Mouse (Mus musculus): ENCODE measurements around the gene Ten1.

Gene Ten1

DNA sequence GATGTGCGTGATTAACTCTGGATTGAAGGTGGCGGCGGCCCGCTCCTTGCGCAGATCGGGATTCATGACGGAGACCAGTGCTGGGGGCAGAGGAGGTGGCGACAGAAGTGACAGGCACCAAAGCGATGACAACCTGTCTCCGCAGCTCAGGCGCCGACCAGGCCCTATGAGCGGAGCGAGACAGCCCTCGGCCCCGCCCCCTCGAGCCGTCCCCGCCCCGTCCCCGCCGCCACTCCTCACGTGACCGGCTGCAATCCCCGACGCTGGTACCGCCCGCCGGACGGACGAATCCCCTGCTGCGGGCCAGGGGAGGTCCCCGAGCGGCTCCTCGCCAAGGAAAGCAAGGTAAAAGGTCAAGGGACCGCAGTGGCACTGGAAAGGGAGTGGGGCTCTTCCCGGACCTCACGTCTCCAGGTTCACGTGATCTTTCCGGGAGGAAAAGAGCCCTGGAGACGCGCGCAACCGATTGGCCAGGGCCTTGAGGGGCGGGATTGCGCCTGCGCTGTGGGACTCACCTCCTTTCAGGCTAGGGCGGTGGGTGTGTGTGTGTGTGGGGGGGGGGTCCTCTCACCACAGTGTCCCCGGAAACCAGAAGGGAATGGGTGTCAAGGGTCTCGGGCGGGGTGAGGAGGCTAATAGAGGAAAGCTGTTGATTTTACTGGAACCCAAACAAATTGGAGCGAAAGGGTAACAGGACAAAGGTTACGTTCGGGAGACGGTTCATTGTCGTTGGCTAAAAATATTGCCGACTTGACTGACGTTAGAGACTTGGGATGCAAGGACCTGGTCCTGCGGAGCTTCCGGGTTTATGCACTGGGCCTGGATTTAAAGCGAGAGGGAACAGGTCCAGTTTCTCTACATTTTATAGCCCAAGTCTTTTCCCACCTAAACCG, at the start of gene Ten1, which contains the start of gene Acox1:
Gene Ten1 (plus strand): TSS at position 217 of the 893 bp plus-strand sequence.
Gene Acox1 (minus strand): TSS at position 407 of the 893 bp plus-strand sequence.
- peak; percentile 97 for DNase-seq (ENCODE audit: low read depth, low spot score)

DNA sequence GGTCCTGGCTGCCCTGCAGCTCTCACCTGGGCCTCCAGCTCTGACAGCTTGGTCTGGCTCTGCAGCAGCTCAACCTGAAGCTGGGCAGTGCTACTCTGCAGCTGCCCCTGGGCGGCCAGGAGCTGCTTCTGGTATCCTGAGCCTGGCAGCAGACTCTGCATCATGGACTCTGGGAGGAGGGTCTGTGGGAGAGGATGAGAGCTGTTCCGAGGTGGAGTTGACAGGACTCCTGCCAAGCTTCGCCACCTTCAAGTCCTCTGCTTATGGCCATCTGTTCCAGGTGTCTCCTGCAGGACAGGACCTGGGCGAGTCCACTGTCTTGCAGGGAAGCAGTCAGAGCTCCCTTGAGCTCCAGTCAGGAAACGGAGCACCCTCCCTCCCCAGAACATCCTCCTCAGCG, 49.3 kb upstream of the Ten1 start:
- DNase-seq (ENCODE audit: low read depth, low spot score): peak; percentile 48

DNA sequence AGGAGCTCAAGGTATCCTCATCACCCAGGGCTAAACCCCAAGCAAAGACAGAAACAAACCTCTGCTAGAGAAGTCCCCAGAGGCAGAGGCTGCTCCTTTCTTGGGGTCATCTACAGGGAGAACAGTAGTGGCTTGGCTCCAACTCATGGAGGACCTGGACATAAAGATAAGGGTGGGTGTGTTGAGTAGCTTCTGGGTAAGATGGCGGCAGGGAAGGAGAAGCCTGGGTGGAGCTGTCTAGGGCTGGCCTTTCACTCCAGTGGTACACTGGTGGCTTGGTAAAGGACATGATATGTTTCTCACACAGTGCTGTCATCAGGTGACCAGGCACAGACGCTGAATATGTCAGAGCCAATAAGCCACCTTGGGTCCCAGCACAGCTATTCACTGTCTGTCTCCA, 47.7 kb upstream of the Ten1 start:
- no peak for DNase-seq (ENCODE audit: low read depth, low spot score)

DNA sequence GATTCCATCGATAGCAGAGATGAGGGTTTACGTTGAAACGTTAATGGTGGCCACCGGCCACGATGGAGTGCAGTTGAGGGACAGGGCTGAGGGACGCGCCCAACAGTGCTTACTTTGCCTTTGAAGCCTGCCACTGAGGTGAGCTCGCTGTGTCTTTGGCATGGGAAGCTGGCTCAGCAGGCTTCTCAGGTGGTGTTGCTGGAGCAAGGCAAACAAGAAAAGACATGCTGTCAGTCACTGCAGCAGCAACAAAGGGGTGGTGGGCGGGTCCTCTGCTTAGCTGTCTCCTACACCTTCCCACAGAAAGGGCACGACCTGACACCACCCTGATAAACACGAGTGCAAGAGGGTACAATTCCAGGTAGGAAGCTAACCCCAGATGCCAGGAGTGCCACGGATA, 37.3 kb upstream of the Ten1 start:
- DNase-seq (ENCODE audit: low read depth, low spot score): no peak

DNA sequence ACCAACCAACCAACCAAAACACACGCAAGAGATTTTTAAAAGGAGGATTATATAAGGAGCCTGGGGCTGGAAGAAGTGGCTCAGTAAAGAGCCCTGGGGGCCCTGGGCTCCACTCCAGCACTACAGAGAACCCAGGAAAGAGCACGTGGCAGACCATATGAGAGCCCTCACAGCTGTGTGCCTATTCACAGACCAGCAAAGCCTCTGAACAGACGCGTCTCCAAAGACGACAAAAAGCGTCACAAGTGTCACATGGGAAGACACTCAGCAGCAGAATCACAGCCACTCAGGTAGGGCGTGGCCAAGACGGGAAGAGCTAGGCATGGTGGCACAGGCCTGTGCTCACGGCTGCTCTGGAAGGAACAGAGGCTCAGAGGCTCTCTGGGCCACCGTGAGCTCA, 36.5 kb upstream of the Ten1 start:
- peak; percentile 87 for DNase-seq (ENCODE audit: low read depth, low spot score)

DNA sequence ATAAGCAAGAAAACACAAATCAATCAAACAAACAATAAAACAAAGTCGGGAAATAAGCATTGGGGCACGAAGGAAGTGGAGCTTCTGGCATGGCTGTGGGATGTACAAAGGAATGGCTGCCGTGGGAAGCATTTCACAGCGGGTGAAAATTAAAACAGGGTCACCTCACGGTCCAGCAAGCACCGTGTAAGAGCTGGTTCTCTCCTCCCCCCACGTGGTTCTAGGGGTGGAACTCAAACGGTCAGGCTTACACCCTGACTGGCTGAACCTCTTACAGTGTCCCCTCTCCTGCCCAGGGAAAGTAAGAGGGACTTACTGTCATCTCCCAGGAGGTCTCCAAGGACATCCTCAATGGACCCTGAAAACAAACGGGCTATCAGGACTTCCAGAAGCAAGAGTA, 35.7 kb upstream of the Ten1 start:
- no peak for DNase-seq (ENCODE audit: low read depth, low spot score)

DNA sequence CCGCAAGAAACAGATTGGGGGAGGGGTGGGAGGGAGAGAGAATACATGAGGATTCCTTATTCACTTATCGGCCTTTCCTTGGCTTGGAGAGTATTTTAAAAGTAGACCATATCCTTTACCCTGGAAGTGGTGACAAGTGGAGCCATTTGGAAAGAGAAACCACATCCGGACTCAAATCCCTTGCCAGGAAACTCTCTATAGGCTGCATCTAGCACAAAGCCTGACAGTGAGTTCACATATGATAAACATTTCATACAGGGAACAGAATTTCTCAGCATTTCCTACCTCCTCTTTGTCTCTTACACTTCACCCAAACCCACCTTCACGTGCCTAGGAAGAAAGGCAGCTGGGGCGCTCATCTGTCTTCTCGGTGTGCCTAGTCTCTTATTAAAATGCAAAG, 31.4 kb upstream of the Ten1 start:
- peak; percentile 30 for DNase-seq (ENCODE audit: low read depth, low spot score)

DNA sequence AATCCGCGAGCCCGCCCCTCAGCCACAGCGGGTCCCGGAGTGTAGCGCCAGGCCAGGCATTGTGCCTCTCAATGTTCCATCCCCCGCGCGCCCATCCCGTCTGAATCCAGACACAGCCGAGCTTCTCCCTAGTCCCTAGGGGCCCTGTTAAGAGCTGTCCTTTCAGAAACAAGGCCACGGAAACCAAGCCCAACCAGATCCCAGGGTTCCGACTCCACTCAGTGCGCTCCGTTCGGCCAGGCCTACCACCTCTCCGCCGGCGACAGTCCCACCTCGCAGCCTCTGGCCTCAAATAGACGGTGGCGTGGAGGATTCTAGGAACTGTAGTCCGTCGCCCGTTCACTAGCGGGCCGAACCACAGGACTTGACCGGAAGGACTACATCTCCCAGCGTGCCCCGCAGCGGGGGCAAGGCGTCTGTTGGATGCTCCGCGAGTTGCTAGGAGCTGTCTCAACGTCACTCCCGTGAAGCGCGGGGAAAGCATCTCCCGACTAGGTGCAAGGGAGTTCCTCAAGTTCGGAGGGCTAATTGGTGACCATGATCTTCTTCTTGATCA, 30.7 kb upstream of the Ten1 start, which contains the start of gene Fbf1:
Gene Fbf1 (minus strand): TSS at position 283 of the 556 bp plus-strand sequence.
- peak; percentile 99 for DNase-seq (ENCODE audit: low read depth, low spot score)

DNA sequence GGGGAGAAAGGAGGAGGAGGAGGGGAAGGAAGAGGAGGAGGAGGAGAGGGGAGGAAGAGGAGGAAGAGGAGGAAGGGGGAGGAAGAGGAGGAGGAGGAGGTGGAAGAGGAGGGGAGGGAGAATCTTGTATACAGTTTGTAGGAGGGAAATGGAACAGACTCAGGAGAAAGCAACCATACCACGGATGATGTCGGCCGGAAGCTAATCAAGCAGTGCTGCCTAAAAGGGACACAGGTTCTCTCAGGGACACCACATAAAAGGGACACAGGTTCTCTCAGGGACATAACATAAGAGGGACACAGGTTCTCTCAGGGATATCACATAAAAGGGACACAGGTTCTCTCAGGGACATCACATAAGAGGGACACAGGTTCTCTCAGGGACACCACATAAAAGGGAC, 29.4 kb upstream of the Ten1 start:
- DNase-seq (ENCODE audit: low read depth, low spot score): no peak

DNA sequence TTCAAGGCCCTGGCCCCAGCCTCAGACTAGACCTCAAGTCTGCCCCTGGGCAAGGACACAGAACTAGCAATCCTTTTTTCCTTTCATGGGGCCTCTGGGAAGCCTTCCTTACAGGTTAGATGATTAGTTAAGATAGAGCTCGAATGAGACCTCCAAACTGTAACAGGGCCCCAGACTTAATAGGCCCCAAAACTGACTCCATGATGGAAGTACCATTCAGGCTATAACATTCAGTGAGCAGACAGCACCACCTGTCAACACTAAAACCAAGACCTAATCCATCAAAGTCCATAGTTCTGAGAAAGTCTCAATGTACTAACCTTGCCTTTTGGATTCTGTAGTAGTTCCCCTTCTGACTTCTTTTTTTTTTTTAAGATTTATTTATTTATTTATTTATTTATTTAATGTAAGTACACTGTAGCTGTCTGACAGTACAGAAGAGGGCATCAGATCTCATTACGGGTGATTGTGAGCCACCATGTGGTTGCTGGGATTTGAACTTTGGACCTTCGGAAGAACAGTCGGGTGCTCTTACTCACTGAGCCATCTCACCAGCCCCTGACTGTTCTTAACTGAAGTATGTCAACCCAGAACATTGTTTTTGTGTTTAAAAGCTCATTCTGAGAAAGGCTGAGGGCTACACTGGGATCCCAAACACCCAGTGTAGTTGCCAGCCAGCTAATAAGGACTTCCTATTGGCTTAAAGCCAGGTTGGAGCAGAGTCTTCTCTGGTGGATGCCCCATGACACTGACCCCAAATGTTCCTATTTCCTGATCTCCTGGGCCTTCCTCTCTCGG, 28.5 kb upstream of the Ten1 start:
- DNase-seq (ENCODE audit: low read depth, low spot score): no peak

DNA sequence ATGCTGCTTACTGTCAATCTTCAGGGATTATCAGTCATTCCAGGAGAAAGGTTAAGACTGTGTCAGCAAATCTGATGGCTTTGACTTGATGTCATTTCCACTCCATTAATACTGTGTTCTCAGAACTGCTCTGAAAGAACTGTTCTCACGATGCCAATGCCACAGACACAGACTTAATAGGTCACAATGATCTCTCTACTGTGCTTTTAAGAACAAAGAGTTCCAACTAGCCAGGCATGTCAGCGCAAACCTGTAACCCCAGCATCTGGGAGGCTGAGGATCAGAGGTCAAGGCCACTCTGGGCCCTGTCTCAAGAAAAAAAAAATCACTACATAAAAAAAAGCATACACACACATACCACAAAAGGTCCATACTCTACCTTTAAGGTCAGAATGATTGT, 26.7 kb upstream of the Ten1 start:
- no peak for DNase-seq (ENCODE audit: low read depth, low spot score)

DNA sequence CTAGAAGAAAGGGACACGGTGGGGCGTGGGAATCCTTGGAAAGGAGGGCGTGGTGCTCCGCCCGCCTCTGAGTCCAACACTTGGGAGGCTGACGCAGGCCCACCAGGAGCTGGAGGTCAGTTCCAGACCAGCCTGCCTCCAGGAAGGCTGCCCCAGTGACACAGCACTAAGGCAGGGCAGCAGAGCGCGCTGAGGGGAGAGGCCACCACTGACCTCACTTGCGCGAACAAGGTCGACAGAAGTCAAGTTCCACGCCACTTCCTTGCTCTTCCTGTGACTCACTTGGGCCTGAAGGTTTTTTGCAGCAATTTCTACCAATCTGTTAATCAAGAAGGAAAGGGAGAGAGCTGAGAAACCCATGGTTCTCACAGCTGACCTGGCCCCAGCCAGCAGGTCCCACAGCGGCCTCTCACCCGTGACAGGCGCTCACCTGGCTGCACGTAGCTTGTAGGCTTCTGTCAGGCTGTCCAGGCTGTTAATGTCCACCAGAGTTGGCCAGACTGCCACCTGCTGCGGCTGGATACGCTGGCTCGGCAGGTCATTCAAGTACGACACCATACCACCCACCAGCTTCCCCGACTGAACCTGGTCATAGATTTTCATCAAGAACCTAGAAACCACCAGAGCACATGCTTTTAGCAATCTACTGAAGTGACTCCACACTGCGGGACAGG, 23.7 kb upstream of the Ten1 start:
- no peak for DNase-seq (ENCODE audit: low read depth, low spot score)

DNA sequence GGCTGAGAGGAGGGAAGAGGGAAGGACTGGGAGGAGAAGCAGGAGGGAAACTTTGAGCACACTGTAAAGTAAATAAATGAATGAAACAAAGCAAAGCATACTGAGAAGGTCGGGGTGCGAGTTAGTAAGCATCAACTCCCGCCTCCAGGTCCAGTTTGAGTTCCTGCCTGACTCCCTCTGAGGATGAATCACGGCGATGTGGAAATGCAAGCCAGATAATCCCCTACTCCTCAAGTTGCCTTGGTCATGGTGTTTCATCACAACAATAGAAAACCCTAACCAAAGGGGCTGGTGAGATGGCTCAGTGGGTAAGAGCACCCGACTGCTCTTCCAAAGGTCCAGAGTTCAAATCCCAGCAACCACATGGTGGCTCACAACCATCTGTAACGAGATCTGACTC, 22.6 kb upstream of the Ten1 start:
- DNase-seq (ENCODE audit: low read depth, low spot score): peak; percentile 43

DNA sequence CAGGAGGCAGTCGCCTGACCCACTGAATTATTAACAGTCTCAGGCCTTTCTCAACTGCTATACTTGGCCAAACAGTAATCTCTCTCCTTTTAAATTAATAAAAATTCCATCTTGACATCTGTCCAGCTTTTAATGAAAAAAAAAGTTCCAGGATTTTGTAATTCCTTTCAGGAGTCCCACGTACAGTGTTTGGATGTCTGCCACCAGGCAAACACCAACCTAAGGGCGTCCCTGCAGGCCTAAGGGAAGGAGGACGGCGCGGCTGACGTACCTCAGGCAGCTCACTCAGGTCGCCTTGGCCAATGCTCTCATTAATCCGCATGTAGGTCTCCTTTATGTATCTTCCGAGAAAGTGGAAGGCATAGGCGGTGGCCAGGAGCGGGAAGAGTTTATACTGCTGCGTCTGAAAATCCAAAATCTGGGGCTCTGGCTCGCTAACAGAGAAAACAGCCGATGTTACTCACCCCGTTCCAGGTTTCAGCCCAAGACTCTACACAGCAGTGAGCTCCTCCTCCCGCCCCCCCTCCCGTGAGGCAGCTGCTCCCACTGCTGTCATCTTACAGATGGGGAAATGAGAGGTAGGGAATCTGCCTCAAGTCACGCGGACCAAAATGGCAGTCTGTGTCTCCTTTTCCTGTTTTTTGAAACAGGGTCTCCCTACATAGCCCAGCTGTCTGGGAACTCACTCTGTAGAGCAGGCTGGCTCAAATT, 20.1 kb upstream of the Ten1 start:
- DNase-seq (ENCODE audit: low read depth, low spot score): peak; percentile 63

DNA sequence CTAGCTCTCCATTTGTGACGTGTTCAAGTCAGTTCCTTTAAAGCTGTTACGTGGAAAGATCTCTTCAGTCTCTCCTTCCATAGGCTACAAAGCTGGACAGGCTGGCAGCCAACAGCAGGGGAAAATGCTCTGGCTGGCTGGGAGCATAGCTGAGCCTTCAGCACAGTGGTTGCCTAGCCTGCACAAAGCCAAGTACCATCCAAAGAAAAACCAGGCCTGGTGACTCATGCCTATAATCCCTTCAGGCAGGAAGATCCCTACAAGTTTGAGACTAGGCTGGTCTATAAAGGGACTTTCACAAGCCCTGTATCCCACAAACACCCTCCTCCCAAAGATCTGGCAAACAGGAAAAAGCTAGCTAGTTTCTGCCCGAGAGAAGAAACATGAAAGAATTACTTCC, 12.8 kb upstream of the Ten1 start:
- peak; percentile 74 for DNase-seq (ENCODE audit: low read depth, low spot score)

DNA sequence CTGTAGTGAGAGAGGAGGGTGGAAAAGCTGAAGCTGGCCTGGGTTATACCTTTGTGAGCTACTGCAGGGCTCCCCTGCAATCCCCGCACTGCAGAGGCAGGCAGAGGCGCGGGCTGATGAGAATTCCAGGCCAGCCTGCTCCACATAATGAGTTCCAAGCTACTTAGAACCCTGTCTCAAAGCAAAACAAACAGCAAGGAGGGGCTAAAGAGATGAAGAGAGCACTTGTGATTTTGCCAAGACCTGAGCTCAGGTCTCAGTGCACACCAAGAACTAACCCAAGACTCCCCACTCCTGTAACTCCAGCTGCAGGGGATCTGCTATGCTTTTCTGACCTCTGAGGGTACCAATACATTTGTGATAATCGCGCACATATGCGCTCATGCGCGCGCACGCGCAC, 12.3 kb upstream of the Ten1 start:
- no peak for DNase-seq (ENCODE audit: low read depth, low spot score)

DNA sequence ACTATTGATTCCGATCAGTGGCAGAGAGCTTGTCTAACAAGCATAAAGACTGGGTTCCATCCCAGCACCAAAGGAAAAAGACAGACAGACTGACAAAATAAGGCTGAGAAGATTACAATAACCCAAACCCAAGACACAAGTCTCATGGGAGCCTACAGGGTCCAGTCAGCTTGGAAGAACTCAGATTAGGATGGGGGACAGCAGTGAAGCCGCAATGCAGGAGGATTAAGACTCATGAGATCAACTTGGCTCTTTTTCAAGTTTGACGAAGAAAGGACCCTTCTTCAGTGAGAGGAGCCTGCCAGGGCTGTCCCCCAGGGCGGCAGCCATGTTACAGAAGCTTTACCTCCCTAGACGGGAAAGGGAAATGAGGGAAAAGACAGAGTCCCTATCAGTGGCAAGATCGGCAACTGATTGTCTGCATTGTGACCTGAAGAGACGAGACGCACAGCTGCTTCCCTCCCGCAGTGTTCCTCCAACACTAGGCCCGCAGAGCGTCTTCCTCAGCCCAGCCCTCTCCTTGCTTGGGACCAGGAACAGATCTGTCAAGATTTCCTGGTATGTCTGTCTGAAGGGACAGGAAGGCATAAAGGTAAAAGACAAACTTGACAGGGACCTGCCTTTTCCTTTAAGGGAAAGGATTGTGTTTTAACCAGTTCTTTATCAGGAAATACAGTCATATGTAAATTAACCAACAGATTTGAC, 11.3 kb upstream of the Ten1 start:
- DNase-seq (ENCODE audit: low read depth, low spot score): no peak

DNA sequence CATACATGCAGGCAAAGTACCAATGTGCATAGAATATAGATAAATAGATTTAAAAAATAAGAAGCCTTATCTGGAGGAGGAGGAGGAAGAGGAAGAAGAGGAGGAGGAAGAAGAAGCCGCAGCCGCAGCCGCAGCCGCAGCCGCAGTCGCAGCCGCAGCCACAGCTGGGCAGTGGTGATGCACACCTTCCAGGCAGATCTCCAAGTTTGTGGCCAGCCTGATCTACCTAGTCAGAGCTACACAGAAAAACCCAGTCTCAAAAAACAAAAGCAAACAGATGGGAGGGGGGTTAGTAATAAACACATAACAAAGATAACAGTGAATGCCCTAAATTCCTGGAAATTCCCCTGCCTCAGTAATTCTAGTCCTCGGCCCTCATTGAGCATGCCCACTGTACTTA, 4.0 kb upstream of the Ten1 start:
- no peak for DNase-seq (ENCODE audit: low read depth, low spot score)

DNA sequence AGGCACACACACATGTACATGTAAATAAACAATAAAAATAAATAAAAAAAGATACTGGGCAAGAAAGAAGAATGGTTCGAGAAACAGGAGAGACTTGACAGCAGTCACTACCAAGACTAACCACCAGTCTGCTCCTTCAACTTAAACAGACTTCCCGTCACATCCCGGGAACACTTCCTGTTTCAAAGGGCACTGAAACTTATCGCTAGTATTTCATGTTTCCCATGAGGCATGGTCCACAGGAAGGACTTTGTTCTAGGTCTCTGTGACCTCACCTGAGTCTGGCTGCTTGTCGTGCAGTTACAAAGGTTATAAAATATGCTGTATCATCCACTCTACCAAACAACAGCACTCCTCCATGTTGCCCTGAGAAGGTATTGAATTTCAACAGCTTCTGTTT, 3.4 kb upstream of the Ten1 start:
- no peak for DNase-seq (ENCODE audit: low read depth, low spot score)

DNA sequence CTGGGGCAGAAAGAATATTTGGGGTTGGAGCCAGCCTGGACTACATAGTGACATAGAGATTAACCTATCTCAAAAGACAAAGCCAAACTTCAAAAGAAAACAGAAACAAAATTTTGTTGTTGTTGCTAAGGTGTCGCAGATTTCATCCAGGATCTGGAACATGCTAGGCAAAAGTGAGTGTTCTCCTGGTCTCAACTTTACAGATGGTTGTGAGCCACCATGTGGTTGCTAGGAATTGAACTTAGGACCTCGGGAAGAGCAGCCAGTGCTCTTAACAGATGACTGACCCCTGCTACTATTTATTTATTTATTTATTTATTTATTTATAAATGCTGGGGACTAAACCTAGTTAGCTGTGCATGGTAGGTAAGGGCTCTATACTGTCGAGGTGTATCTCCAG, 2.3 kb upstream of the Ten1 start:
- no peak for DNase-seq (ENCODE audit: low read depth, low spot score)

All from brain, adult 2 months (tissue).